Mouse (Mus musculus) gastrocnemius, postnatal 10 days (tissue): Measurements from ENCODE around the gene Serinc2. TPM values are rescaled to one million over a fixed set of nuclear protein-coding genes. Genes with fewer than 3 reads are reported as not detected.

ENCODE experiments used
- total RNA-seq, 2 experiments: library from RNA; stranded (reverse); gene quantifications; 2 replicates each; pipeline ENCODE4 v1.2.3; 2021

Serinc2 gene
- total RNA-seq, 2 experiments from 2014 or later: 47.8 to 51.5 TPM

Other genes starting within 250 kb of the Serinc2 start
- gene Col16a1, start 231.4 kb downstream of the Serinc2 start, total RNA-seq: 10 to 100 TPM; 61.7 to 92.4 TPM
- gene Pef1, start 176.6 kb downstream of the Serinc2 start, total RNA-seq: 10 to 100 TPM; 29.3 to 31.7 TPM
- not detected for gene Hcrtr1, start 139.8 kb downstream of the Serinc2 start, total RNA-seq
- gene Tinagl1, start 104.1 kb downstream of the Serinc2 start, total RNA-seq: 10 to 100 TPM; 27.7 to 33.1 TPM
- not detected for gene Gm853, start 56.8 kb downstream of the Serinc2 start, total RNA-seq
- gene Fabp3, start 29.4 kb upstream of the Serinc2 start, total RNA-seq: 100 to 1,000 TPM; 465 to 601 TPM
- not detected for gene Gm10570, start 29.5 kb upstream of the Serinc2 start, total RNA-seq
- 10 to 100 TPM; 45.4 to 46.9 TPM for gene Zcchc17, start 80.7 kb upstream of the Serinc2 start, total RNA-seq
- 10 to 100 TPM; 27.2 to 29.5 TPM for gene Snrnp40, start 80.9 kb upstream of the Serinc2 start, total RNA-seq